Mouse (Mus musculus): ENCODE data around the gene AI182371.

Gene AI182371

DNA sequence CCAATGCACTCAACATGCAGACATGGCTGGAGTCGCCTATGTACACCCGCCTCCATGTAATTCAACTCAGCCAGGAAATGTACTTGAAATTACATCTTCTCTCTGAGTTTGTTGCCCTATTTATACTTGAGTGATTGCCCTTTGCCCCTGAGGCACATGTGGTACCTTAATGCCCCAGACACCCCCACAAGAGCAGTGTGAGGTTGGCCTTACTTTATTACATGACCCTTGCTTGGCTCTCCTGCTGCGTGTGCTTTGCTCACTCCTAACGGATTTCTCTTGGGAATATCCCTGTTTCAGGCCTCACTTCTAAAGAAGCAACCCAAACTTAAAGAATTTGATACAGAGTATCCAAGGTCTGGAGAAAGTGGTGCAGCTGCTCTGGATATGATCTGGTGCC is 31.1 kb downstream of the AI182371 start:
- DNase-seq (ENCODE audit: low read depth, low spot score) = no peak

DNA sequence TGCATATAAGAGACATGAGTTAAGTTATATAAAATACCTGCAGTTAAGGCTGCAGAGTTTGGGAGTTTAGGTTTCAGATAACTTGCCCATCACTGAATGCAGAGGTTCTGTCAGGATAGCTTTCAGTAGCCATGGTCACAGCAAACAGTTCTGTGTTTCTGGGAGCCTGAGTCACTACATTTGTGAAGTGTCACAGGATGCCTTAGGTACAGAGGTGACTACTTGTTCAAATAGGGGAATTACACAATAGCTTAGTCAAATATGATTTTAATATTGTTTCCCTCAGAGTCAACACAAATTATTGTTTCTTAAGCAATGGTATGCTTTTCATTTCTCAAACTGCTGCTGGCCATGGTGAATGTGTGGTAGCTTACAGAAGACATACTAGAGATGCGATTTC is 32.2 kb downstream of the AI182371 start:
- DNase-seq (ENCODE audit: low read depth, low spot score) = no peak

DNA sequence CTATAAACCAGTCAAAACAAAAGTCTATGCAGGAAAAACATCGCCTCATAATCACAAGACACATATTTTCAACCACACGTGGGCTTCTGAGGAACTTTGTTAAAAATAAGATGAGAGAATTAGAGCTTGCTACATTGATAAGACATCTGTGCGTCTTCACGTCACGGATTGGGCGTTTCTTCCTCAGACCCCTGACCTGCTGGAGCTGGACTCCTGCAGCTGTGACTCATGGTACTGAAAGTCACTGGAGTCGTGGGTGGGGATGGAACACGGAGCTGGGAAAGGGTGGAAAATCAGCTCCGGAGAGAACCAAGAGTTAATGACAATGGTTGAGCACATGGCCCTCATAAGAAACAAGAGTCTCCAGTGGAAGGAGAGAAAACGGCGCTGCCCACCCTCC is 34.2 kb downstream of the AI182371 start:
- no peak for DNase-seq (ENCODE audit: low read depth, low spot score)

DNA sequence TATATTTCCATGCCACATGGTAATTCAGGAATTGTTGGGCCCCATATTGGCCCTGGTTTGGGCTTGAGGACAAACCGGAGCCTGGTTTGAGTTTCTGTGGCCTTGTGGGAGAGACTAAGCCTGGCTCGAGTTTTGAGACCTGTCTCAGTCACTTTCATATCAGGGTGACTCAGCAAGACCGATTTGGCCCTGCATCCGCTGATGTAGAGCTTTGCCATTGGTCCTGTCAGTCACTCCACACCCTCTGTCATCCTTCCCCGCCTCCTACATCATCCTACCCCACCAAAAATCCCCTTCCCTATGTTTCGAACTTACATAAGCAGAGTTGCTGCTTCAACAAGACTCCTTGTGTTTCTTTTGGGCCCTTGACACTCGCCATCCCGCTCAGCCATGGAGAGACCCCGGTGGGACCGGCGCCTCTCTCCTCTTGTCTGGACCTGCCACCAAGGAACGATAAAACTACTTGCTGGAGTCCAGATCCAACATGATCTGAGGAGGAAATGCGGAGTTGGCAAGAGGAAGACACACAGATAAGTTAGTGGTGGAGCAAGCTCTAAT is 34.7 kb downstream of the AI182371 start:
- no peak for DNase-seq (ENCODE audit: low read depth, low spot score)

DNA sequence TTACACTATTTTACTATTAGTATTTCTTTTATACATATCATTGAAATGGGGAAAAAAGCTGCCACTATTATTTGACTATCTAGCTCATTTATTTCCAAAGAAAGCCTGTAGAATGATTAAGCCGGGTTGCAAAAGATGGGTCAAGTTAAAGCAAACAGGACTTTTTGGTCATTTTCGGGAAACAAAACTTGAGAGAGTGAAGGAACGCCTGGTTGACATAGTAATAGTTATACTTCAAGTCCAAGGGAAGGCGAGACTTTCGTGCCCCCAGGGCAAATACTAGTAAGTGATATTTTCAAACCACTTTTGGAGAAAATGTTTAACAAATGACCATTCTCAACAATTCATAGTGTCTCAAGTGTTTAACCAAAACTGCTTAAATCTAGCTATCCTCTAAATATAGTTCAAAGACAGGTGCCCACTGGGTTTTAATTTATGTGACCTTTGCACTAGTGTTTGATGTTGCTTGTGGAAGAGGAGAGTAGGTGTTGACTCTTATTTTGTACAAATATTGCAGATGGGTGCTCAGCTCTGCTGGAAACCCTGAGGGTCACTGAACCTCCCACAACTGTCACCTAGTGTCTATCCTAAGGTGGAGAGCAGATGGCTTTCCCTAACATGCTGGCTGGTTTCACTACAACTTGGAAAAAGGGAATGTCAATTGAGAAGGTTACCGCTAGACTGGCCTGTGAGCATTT is 37.9 kb downstream of the AI182371 start:
- no peak for DNase-seq (ENCODE audit: low read depth, low spot score)

DNA sequence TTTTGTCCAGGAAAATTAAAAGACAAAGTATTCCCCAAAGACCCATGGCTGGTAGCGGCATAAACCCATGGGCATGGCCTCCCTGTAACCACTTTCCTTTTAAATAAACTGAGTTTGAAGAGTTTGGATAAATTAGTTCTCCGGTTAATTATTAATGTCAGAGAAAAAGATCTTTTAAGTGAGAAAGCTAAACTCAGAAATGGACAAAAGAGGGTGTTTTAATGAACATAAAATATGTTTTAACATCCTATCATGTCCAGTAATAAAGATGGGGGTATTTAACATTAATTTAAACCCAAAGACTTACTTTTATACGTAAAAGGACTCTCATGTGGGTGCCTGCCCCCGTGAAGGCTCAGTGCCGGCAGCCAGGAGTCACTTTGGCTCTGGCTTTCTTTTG is 40.0 kb downstream of the AI182371 start, which contains the start of gene Hc:
Gene Hc (minus strand): TSS at position 101 of the 400 bp plus-strand sequence.
- no peak for DNase-seq (ENCODE audit: low read depth, low spot score)

DNA sequence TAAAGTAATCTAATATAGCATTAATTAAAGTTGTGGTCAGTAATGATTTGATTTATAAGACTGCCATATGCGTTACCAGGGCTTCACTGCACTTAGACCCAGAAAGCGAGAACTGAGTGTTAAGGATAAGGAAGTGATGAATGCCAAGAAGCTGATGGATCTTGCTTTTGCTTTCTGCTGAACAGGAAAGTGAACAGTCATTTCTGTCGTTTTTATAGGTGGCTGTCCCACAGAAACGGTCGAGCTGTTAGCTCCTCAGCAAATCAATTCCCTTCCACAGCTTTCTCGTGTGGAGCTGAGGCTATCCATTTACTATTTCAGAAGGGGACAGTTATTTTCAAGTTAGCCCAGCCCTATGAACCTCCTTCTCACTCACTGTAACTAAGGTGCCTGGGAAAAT is 40.4 kb downstream of the AI182371 start:
- no peak for DNase-seq (ENCODE audit: low read depth, low spot score)

DNA sequence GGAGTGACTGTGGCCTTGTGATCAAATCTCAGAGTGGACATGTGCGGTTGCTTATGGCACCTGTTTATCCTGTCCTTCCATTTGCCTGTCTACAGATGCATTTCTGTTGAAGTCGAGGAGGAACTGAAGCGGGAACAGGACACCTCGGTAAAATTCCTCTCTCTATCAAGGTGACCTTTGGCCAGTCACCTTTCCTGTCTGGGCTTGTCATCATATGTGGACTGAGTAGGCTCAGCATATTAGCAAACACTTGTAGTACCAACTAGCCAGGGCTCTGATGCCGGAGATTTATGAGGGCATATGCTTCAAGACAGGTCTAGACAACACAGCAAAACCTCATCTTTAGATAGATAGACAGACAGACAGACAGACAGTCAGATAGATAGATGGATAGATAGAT is 41.1 kb downstream of the AI182371 start:
- DNase-seq (ENCODE audit: low read depth, low spot score) = no peak

DNA sequence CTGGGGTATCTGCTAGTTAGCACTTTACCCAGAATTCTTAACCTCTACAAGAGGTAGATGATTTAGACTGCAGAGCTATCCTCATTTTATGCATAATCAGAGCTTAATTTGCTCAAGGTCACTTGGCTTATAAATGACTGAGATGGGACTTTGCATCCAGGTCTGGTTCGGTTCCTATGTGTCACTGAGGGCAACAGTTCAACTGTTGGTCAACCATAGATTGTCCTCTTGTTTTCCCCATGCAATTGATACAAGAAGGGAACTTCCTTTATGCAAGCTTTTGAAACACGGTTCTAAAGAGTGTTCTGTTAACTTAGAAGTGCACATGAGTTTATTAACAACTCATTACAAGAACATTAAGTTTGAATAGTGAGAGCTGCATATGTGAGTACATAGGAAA is 43.0 kb downstream of the AI182371 start:
- DNase-seq (ENCODE audit: low read depth, low spot score) = no peak

DNA sequence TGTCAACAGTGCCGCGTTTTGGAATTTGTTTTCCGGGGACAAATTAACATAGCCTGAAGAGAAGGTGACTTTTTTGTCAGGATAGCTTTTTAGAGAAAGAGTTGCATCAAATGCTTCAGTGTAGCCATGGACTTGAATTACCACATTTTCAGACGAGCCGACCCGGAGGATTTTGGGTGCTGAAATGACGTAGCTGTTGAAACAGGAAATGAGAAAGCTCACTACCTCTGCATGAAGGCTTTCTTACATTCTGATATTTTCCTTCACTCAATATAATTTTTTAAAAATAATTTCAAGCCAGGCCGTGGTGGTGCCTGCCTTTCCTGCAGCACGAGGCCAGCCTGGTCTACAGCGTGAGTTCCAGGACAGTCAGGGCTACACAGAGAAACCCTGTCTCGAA is 44.1 kb downstream of the AI182371 start:
- DNase-seq (ENCODE audit: low read depth, low spot score) = no peak

DNA sequence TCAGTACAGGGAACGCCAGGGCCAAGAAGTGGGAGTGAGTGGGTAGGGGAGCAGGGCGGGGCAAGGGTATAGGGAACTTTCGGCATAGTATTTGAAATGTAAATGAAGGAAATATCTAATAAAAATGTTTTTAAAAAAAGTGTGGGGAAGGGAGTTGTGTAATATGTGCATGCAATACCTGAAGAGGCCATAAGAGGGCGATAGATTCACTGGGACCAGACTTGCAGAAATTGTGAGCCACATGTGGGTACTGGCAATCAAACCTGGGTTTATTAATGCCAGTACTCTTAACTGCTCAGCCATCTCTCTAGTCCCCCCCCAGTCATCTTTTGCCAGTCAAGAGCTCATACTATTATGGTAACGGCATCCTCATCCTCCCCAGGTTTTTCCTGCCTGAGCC is 52.5 kb downstream of the AI182371 start:
- peak; percentile 64 for DNase-seq (ENCODE audit: low read depth, low spot score)

DNA sequence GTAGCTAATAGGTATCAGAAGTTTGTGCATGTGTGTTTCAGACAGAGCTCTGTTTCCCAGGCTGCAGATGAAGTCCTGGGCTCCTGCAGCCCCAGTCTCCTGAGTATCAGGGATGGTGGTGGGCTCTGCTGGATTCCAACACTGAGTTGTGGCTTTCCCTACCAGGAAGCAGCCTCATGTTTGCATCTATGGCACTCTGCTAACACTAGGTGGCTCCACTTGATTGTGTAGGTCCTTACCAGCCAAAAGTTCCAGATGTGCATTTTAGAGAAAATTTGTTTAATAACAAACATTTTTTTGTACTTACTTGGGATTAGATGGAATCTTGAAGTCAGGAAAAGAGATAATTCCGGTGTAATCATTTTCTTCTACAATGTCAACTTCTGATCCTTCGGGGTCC is 56.4 kb downstream of the AI182371 start:
- peak; percentile 60 for DNase-seq (ENCODE audit: low read depth, low spot score)

DNA sequence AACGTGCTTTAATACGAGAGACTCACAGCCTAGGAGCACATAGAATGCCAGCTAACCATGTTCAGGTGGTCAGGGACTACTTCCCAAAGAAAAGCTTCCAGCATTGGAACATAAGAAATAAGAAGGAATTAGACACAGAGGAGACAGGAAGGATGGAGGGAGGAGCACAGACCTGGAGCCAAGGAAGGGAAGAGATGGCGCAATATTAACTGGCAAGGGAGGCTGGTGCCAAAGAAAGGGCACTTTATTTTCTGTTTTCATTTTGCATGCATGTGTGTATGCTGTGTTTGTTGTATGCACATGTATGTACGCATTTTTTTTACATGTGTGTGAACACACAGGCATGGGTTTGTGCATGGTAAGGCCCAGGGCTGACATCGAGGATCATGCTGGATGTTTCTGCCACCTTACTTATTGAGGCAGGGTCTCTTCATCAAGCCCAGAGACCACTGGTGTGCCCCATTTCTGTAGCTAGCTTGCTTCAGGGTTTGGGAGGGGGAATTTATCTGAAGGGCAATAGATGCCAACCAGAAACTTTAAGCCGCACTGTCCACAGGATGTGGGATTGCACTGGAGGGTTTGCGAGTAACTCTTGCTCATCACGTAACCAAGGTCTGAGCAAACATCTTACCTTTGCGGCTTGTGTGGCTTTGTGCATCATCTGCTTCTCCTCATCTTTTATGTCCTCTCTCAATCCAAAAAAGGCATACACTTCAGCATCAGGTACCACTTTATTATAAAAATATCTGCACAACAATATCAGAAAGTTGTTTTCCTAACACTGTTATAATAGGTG is 62.6 kb downstream of the AI182371 start:
- no peak for DNase-seq (ENCODE audit: low read depth, low spot score)
